Mouse (Mus musculus) lung, adult 2 months (tissue): ENCODE results near the gene Olfr651. TPM values are rescaled to one million over a fixed set of nuclear protein-coding genes. Genes with fewer than 3 reads are reported as not detected.
"Not testable (repeated sequence)": the region's sequence is repeated elsewhere in the genome, so short reads cannot be mapped to it uniquely, and the experiment has no call there.

Experiments used
- DNase-seq: peaks from one replicate; pipeline ENCODE4 v3.0.0; 2022
- H3K4me1 ChIP-seq: fragments of 200-500 bp; 2 replicates; pipeline ENCODE4 v1.6.1; 2011; ENCODE audit warnings: low read length; ENCODE audit not compliant: control insufficient read depth, insufficient read depth
- H3K4me3 ChIP-seq: fragments of 200-500 bp; replicated peaks from 2 replicates; pipeline ENCODE3; 2011; ENCODE audit warnings: low read depth, mild to moderate bottlenecking, control low read depth, low read length; ENCODE audit errors: extremely low read depth
- CTCF ChIP-seq: fragments of 200-500 bp; IDR thresholded peaks from 2 replicates; pipeline ENCODE4 v1.5.1; 2011; ENCODE audit warnings: mild to moderate bottlenecking, low read length, control low read depth; ENCODE audit not compliant: insufficient read depth
- POLR2A ChIP-seq: fragments of 200-500 bp; IDR thresholded peaks from 2 replicates; pipeline ENCODE4 v1.6.1; 2011; ENCODE audit warnings: low read depth, mild to moderate bottlenecking, control low read depth, low read length, borderline replicate concordance; ENCODE audit errors: extremely low read depth
- WGBS: fragments of 180-500 bp; shearing (Covaris S2); methylation state at CpG from one replicate; pipeline ENCODE4 v1.1.7; 2018; 5-methylcytosine and 5-hydroxymethylcytosine counted together
- polyA plus RNA-seq: library from polyadenylated mRNA; depleted of rRNA; stranded (reverse); fragments of >200 nt; gene quantifications from 2 replicates; pipeline ENCODE4 v1.2.3, GENCODE M21; 2012; rRNA removed

Olfr651 gene
- polyA plus RNA-seq, result not detected in 2 replicates

DNA sequence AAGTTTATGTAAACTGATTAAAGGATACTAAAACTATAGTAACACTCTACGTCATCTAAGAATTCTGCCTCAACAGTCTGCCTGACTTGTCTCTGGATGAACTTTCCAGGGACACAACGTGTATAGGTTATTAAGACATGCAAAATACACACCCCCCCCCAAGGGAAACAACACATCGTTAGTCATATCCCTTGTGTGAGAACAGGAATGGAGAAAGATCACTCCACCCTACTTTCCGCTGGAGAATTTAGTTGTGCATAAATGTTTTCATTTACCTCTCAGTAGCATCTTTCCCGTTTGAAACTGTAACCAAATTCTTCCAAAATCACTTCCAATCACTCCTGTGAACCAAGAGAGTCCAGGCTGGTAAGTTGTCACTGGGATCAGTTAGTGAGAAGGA, at the start of gene Olfr651:
TSS of gene Olfr651 (plus strand) at position 301 of the 400 bp plus-strand sequence.
- H3K4me1 ChIP-seq, result no peaks in the 10 kb centered on the region
- no peak within 1 kb of the TSS for H3K4me3 ChIP-seq
- TF ChIP-seq POLR2A, result no peak
- 64% methylated on average over 5 of the region's 5 CpGs for WGBS
- no peak for DNase-seq

DNA sequence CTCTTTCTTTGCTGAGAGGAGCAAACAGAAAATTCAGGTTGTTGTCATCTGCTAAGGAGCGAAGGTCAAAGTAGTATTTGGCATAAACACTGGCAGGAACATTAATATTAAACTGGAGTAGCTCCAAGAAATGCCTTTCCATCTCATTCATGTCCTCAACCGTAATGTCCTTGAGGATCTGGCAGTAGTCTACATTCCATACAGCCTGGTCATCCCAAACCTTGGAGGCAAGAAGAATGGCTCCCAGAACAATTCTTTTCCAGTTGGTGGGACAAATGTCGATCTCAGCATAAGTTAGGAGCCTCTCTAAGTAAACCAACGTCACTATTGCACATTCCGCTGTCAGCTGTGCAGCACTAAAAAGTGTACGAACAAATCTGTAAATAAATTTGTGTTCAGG, 48.7 kb upstream of the Olfr651 start:
- DNase-seq, H3K4me3 ChIP-seq, H3K4me1 ChIP-seq: not testable (repeated sequence)
- WGBS, result 47% methylated on average over 6 of the region's 6 CpGs

DNA sequence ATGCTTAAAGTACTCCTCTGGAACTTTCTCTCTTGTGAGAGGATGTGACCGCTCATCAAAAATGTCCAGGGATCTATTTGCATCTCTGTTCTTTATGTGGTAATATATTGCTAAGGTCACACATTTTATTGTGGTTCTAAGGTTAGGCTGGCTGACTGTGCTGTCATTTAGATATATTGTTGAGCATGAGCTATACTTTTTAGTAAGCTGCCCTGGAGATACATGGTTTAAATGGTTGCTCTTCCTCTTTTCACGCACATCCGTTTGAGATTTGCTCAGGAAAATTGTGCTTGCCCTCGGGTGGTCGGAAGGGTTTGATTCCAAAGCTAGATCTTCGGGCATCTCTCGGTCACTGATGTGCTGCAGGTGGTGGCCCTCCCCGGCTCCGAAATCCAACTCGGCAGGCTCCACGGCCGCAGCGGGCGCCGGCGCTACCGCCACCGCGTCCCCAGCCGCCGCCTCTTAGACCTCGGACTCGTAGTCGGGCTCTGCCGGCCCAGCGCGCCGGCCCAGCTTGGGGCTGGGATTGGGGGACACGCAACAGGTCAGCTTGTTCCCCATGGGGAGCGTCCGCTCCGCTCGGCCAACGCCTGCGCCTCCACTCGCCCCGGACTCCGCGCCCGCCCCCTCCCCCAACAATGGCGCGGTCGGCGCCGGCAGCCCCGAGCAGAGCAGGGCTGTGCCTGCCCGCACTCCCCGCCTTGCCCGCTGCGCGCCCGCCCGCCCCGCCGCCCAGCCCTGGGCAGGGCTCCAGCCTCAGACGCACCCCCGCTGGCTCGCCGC, 48.2 kb upstream of the Olfr651 start:
- H3K4me1 ChIP-seq, result no peaks in the 10 kb centered on the region; the same call in 1 of the 2 replicates
- WGBS, result 6% methylated on average over 58 of the region's 59 CpGs
- TF ChIP-seq CTCF, result no peak
- no peak for TF ChIP-seq POLR2A
- H3K4me3 ChIP-seq, result no peak overlapping the region
- peak; percentile 4 for DNase-seq

DNA sequence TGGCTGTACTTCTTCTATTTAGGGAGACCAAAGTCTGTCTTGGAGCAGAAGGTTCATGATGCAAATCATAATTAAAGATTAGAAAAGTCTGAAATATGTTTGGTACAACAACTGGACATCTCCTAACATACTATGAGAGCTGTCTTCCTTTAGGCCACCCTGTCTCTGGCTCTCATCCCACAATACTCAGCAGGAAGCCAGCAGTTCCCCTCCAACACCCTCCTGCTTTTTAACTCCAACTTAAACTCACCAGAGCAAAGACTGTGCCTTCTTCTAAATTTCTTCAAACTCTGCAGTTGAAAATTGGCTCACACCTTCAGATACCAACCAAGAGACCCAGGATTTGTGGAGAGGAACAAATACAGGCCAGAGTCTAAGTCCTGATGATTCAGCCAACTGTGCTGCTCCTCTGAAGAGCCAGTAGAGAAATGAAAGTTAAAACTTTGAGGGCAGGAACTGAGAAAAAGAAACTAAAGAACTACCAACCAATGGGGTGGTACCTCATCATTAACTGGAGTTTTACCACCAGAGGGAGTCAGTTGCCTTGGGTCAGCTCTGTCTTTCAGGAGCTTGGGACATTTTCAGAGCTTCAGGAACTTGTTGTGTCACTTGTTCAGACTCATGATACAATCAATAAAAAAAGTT, 42.4 kb upstream of the Olfr651 start, which contains the start of gene Trim30d:
TSS of gene Trim30d (minus strand) at position 429 of the 645 bp plus-strand sequence.
- peak within 1 kb of the TSS; percentile 49 for H3K4me3 ChIP-seq
- not testable (repeated sequence) for DNase-seq, H3K4me1 ChIP-seq
- TF ChIP-seq CTCF, result 0 out of 2 replicates have a peak, but pooled peaks have one; percentile 7

DNA sequence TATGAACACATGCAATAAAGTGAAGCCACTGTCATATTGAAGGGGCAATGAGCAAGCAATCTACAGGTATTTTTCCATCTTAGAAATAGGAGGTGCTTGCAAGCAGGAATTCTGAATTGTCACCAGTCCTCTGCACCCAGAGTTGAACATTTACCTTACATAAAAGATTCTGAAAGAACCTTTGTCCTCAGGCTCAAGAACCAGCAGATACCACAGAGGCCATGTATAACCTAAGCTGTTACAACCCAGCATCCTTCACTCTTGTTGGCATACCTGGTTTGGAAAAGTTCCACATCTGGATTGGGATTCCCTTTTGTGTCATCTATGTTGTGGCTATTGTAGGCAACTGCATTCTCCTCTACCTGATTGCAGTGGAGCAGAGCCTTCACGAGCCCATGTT, 2.8 kb downstream of the Olfr651 start:
- Histone ChIP-seq H3K4me3 (no peak overlapping the region), H3K4me1 (no peaks in the 10 kb centered on the region)
- 54% methylated on average over 1 of the region's 1 CpGs for WGBS
- no peak for DNase-seq
- TF ChIP-seq POLR2A, result no peak
- TF ChIP-seq CTCF, result no peak

DNA sequence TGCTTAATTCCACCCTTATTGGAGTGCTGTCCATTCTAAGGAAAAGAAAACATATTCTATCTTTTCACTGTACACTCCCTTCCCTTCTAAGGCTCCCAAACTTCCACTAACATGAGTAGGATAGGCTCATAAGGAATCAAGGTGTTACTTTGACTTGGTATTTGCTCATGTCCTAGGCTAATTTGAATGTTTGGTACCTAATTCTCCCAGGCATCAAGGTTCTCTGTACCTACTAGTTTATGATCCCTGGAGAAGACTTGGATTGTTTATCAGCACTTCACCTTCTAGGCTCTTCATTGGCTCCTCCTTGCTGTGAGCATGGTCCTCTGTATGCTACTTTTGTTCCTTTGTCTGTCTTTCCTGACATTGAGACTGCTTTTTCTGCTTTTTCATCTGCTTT, 10.7 kb downstream of the Olfr651 start, which contains the start of gene Olfr652:
TSS of gene Olfr652 (plus strand) at position 301 of the 400 bp plus-strand sequence.
- DNase-seq, result no peak
- H3K4me1 ChIP-seq, result no peaks in the 10 kb centered on the region
- no peak within 1 kb of the TSS for H3K4me3 ChIP-seq
- TF ChIP-seq CTCF (no peak), POLR2A (no peak)

DNA sequence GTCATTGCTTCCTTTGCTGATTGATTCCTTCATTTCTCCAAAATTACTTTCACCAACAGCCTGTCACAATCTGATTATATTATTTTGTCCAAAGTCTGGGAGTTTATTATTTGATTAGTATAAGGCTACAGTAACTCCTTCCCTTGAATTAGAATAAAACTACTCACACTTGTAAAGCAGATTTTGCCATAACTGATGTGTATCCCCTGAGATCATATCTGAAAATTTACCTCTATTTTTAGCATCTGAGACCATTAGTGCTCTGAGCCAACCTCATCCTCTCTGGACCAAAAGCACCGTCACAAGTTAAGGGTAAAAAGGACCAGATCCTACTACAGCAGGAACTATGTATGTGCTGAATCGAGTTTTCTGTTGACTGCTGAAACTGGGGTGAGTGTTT, 27.1 kb downstream of the Olfr651 start, which contains the start of gene Olfr653:
TSS of gene Olfr653 (plus strand) at position 301 of the 400 bp plus-strand sequence.
- WGBS, result 49% methylated on average over 2 of the region's 2 CpGs
- DNase-seq, result no peak
- Histone ChIP-seq H3K4me3 (no peak within 1 kb of the TSS), H3K4me1 (no peaks in the 10 kb centered on the region)
- TF ChIP-seq CTCF, result no peak

DNA sequence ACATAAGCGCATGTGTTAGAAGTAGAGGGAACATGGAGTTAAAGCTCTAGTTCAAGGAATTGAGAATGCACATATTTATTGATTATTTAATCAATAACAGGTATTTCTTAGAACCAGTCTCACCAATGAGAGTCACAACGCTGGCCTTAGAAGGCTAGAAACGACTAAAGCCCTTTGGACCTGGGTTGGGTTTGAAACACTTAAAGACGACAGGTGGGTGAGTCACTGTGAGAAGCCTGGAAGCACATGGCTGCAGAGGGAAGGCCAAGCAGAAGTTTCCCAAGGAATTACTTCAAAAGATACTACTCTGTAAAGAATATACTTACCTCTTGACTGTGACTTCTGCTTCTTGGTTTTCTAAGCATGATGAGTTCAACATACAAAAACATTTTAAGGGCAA, 30.9 kb downstream of the Olfr651 start:
- Histone ChIP-seq H3K4me1 (no peaks in the 10 kb centered on the region), H3K4me3 (no peak overlapping the region)
- 88% methylated on average over 4 of the region's 4 CpGs for WGBS
- DNase-seq, result no peak
- no peak for TF ChIP-seq CTCF
- TF ChIP-seq POLR2A, result no peak

DNA sequence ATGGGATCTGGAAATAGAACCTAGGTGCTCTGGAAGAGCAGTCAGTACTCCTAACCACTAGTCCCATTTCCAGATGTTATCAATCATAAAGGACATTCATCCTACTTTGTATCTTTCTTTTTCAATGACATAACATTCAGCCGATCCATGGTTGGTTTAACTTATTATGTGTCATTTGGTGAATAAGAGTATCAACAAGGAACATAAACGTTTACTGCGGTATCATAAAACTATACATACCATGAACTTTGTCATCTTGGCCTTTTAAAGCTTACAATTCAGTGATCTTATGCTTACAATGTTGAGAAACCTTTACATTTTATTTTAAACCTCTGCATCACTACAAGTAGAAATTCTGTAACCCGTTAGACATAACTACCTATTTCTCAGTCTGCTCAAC, 31.5 kb downstream of the Olfr651 start:
- no peak overlapping the region for H3K4me3 ChIP-seq
- WGBS, result 75% methylated on average over 4 of the region's 4 CpGs
- TF ChIP-seq POLR2A (no peak), CTCF (no peak)
- H3K4me1 ChIP-seq, result no peaks in the 10 kb centered on the region
- DNase-seq, result no peak

DNA sequence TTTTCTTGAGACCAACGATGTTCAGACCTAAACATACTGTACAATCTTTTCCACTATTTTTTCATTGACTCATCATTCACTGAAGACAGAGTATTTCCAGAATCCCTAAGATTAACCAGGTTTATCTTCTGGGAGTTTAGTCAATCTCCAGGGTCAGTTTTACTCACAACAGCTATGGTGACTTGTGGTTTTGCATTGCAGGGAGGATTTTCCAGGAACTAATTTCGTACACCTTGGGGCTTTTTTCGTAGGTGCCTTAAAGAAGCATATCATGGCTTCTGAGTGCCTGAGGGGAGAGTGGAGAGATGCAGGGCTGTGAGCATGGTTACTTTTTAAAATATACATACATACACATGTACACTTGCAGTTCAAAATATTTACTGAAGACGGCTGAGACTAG, 36.8 kb downstream of the Olfr651 start, which contains the start of gene Olfr654:
TSS of gene Olfr654 (plus strand) at position 301 of the 400 bp plus-strand sequence.
- WGBS, result 75% methylated on average over 4 of the region's 4 CpGs
- no peaks in the 10 kb centered on the region for H3K4me1 ChIP-seq
- TF ChIP-seq POLR2A (no peak), CTCF (no peak)
- no peak within 1 kb of the TSS for H3K4me3 ChIP-seq
- no peak for DNase-seq
